Mouse (Mus musculus) liver, embryonic 15.5 days (tissue): Measurements from ENCODE around the gene Mrps18c. TPM values are rescaled to one million over a fixed set of nuclear protein-coding genes. Genes with fewer than 3 reads are reported as not detected.
A peak's percentile ranks its signal among the peaks of the same experiment; 100 is the strongest.

ENCODE experiments used
- ATAC-seq: fragments of 200-750 bp; cut with Nextera tagmentation; 2 replicates; pipeline ENCODE4 v1.8.0; 2017; ENCODE audit warnings: moderate number of reproducible peaks, mild to moderate bottlenecking, moderate library complexity; ENCODE audit not compliant: insufficient read depth
- H3K27ac ChIP-seq: fragments of 300-500 bp; sonication (generic); replicated peaks from 2 replicates; pipeline ENCODE4 v1.5.1; 2015; ENCODE audit warnings: mild to moderate bottlenecking, inconsistent platforms
- H3K27me3 ChIP-seq: fragments of 300-500 bp; sonication (generic); 2 replicates; pipeline ENCODE4 v1.6.1; 2015; ENCODE audit warnings: mild to moderate bottlenecking, inconsistent platforms
- H3K36me3 ChIP-seq: fragments of 300-500 bp; sonication (generic); replicated peaks from 2 replicates; pipeline ENCODE4 v1.6.1; 2015; ENCODE audit warnings: moderate library complexity, mild to moderate bottlenecking, inconsistent platforms
- H3K4me1 ChIP-seq: fragments of 300-500 bp; sonication (generic); replicated peaks from 2 replicates; pipeline ENCODE4 v1.6.1; 2015; ENCODE audit warnings: inconsistent platforms
- H3K4me2 ChIP-seq: fragments of 300-500 bp; sonication (generic); 2 replicates; pipeline ENCODE4 v1.6.1; 2015; ENCODE audit warnings: moderate library complexity, mild to moderate bottlenecking, inconsistent platforms
- H3K4me3 ChIP-seq: fragments of 300-500 bp; sonication (generic); replicated peaks from 2 replicates; pipeline ENCODE4 v1.5.1; 2015; ENCODE audit warnings: mild to moderate bottlenecking, inconsistent platforms
- H3K9ac ChIP-seq: fragments of 300-500 bp; sonication (generic); 2 replicates; pipeline ENCODE4 v1.6.1; 2015; ENCODE audit warnings: moderate library complexity, mild to moderate bottlenecking, inconsistent platforms
- H3K9me3 ChIP-seq: fragments of 300-500 bp; sonication (generic); replicated peaks from 2 replicates; pipeline ENCODE4 v1.6.1; 2016; ENCODE audit warnings: inconsistent platforms
- WGBS: fragments of 180-500 bp; shearing (Covaris S2); methylation state at CpG from one replicate; pipeline ENCODE4 v1.1.7; 2015; ENCODE audit warnings: mixed read lengths; ENCODE audit not compliant: insufficient replicate concordance; 5-methylcytosine and 5-hydroxymethylcytosine counted together
- polyA plus RNA-seq: library from polyadenylated mRNA; unstranded; fragments of >200 nt; fragmentation: Nextera tagmentation; extraction: Ambion mirVana; gene quantifications from 2 replicates; pipeline ENCODE4 v1.2.1, GENCODE M21; 2015

The Mrps18c gene
- 101 and 122 TPM in 2 replicates for polyA plus RNA-seq

DNA sequence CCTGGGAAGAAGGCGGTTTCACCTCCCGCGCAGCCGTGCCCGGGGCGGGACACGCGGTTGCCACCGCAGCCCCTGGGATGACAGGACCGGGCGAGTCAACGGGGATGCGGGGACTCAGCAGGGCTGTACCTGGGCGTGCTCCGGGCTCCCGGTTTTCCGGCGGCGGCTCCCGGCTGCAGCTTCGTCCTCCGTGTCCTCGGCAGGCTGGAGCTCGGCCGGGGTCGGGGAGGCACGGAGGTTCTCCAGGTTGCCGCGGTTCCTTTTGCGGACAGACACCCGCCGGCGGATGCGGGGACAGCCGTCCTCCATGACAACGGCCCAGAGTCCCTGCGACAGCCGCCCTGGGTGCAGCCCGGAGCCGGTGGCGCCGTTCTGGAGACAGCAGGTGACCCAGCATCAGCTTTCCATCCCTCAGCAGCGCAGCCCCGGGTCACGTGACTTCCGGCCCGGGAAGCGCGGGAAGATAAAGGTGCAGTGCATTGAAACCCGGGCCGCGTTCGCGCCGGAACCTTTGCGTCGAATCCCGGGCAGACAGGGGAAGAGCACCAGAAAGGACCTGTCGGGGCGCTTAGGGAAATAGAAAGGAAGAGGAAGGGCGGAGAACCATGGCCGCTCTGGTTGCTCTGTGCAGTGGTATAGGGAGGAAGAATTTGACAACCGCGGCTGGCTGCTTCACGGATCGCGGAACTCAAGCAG, at the start of gene Mrps18c, which contains the start of gene Helq:
Gene Mrps18c, plus strand, starts transcription at position 463 of the 696 bp plus-strand sequence.
Gene Helq, minus strand, starts transcription at position 434 of the 696 bp plus-strand sequence.
- H3K9ac ChIP-seq, result peak within 1 kb of the TSS; percentile 83
- ATAC-seq, result peak; percentile 97
- WGBS, result under 1% methylated on average over 67 of the region's 67 CpGs

DNA sequence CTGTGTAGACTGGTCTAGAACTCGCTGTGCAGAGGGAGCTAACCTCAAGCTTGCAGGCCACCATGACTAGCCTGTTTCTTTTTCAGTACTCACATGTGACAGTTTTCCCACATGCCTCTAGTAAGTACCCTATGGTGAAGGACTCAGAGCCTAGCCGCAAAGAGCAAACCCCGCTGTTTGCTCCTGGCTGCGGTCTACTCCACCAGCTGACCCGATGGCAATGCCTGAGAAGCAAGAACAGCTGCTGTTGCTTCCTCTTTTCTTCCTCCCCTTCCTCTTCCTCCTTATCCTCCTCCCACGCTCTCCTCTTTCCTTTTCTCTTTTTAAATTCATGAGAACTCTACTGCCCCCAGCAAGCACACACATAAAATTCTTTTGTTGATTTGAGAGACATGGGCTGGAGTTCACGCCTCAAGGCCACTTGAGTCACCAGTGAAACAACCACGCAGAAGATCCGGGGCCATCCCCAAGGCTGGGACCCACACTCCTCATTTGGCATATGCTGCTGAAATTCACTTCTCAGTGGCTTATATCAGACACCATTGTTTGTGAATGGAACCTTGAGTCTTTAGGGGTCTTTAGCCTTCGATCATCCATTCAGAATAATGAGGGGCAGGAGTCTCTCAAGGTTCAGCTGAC, 47.7 kb upstream of the Mrps18c start:
- no peaks in the 10 kb centered on the region for H3K27me3 ChIP-seq
- no peak overlapping the region for H3K27ac ChIP-seq
- no peaks in the 10 kb centered on the region for H3K4me1 ChIP-seq
- no peak overlapping the region for H3K4me2 ChIP-seq
- no peaks in the 10 kb centered on the region for H3K36me3 ChIP-seq
- H3K9me3 ChIP-seq, result no peaks in the 10 kb centered on the region
- no peak overlapping the region for H3K4me3 ChIP-seq
- 31% methylated on average over 10 of the region's 10 CpGs for WGBS
- ATAC-seq, result no peak
- H3K9ac ChIP-seq, result no peak overlapping the region

More for the DNA sequence above, at the start of gene Mrps18c, which contains the start of gene Helq:
- H3K27ac ChIP-seq, result peak within 1 kb of the TSS; percentile 72
- peak within 1 kb of the TSS; percentile 92 for H3K4me2 ChIP-seq
- no peaks in the 10 kb centered on the region for H3K9me3 ChIP-seq
- H3K4me1 ChIP-seq, result peaks cover 26% of the 10 kb centered on the region
- peaks cover 46% of the 10 kb centered on the region for H3K36me3 ChIP-seq
- H3K27me3 ChIP-seq, result no peaks in the 10 kb centered on the region
- H3K4me3 ChIP-seq, result peak within 1 kb of the TSS; percentile 93

GRCm38 (mm10) chr5:100751655-100752054, 46.8 kb upstream of the Mrps18c start:
- no peak overlapping the region for H3K4me2 ChIP-seq
- no peak overlapping the region for H3K9ac ChIP-seq
- no peak overlapping the region for H3K27ac ChIP-seq
- 54% methylated on average over 4 of the region's 4 CpGs for WGBS
- no peak for ATAC-seq
- no peaks in the 10 kb centered on the region for H3K27me3 ChIP-seq
- H3K36me3 ChIP-seq, result no peaks in the 10 kb centered on the region
- no peak overlapping the region for H3K4me3 ChIP-seq
- H3K4me1 ChIP-seq, result no peaks in the 10 kb centered on the region
- H3K9me3 ChIP-seq, result no peaks in the 10 kb centered on the region

DNA sequence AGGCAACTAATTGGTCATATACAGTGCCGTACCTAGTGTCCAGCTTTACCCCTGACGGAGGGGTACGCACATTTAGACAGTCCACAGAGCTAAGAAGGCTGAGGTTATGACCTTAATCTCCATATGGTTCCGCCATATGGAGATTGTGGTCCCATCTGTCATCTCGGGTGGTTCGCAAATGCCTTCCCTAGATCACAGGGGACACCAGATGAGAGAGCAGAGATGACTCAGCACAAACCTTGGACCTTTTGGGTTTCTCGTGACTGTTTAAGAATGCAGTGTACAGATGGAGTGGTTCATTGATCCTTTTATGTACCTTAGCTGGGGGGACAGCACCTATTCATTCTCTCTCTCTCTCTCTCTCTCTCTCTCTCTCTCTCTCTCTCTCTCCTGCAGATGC, 45.0 kb upstream of the Mrps18c start:
- no peak overlapping the region for H3K4me3 ChIP-seq
- H3K27me3 ChIP-seq, result no peaks in the 10 kb centered on the region
- WGBS, result 37% methylated on average over 7 of the region's 7 CpGs
- H3K9ac ChIP-seq, result no peak overlapping the region
- H3K4me1 ChIP-seq, result no peaks in the 10 kb centered on the region
- no peak for ATAC-seq
- H3K4me2 ChIP-seq, result no peak overlapping the region
- H3K27ac ChIP-seq, result no peak overlapping the region
- H3K9me3 ChIP-seq, result no peaks in the 10 kb centered on the region
- H3K36me3 ChIP-seq, result no peaks in the 10 kb centered on the region

DNA sequence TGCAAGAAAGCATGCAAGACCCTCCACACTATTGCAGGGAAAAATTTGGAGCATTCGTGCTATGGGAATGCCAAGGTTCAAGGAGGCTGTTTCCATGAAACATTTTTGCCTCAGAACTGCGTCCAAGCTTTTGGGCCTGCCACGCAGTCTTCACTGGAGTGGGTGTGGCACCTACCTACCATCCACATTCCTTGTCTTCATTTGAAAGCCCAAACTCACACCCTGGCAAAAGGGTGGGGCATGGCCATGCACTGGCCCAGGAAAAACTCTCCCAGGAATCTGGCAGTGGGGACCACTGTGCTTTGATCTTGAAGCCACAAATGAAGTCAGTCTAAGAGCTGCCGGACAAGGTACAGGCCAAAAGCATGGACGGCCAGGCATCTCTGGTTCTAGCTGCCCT, 40.3 kb upstream of the Mrps18c start:
- H3K9ac ChIP-seq, result no peak overlapping the region
- no peaks in the 10 kb centered on the region for H3K9me3 ChIP-seq
- H3K36me3 ChIP-seq, result peaks cover 22% of the 10 kb centered on the region
- no peaks in the 10 kb centered on the region for H3K4me1 ChIP-seq
- 84% methylated on average over 5 of the region's 5 CpGs for WGBS
- H3K27ac ChIP-seq, result no peak overlapping the region
- H3K27me3 ChIP-seq, result no peaks in the 10 kb centered on the region
- no peak for ATAC-seq
- H3K4me2 ChIP-seq, result no peak overlapping the region
- no peak overlapping the region for H3K4me3 ChIP-seq

DNA sequence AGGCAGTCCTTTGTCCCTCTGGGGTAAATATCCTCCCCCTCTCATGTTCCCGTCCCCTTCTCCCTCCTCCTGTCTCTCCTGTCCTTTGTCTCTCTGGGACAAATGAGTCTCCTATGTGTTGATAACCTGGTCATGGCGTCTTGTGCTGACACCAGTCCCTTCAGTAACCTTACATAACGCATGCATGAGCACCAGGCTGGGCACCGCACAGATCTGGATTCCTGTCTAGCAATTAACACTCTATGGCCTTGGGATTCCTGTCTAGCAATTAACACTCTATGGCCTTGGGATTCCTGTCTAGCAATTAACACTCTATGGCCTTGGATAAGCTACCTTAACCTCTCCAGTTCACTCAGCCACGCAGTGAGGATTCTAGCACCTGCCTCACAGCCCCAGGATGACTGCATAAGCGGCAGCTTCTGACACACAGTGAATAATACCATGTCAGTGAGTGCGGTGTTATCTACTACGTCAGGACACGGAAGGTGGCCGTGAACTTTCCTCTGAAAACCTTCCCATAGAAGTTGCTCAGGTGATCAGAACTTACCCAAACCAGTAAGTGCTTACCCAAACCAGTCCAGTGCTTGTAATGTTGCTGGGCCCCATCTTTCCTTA, 38.3 kb upstream of the Mrps18c start:
- ATAC-seq, result no peak
- no peaks in the 10 kb centered on the region for H3K4me1 ChIP-seq
- no peak overlapping the region for H3K4me3 ChIP-seq
- no peak overlapping the region for H3K4me2 ChIP-seq
- H3K36me3 ChIP-seq, result peaks cover 41% of the 10 kb centered on the region
- no peak overlapping the region for H3K9ac ChIP-seq
- H3K27ac ChIP-seq, result no peak overlapping the region
- WGBS, result 79% methylated on average over 10 of the region's 10 CpGs
- H3K9me3 ChIP-seq, result no peaks in the 10 kb centered on the region
- no peaks in the 10 kb centered on the region for H3K27me3 ChIP-seq

DNA sequence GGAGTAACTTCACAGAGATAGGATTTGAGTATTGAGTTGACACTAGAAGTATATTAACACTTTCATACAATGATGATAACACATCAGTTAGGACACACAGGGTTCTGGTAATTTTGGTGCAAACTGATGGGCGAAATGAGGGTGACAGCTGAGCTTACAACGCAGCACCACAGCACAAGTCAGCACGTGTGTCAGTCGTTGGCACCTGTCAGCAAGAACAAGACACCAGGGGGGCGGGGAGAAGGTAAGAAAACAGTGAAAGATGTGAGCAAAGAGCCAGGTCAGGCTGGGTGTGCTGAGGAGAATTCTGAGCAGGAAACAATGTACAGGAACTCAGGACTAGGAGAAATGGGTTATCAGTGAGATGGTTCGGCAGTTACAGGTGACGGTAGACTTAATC, 36.7 kb upstream of the Mrps18c start:
- Histone ChIP-seq H3K4me1 (no peaks in the 10 kb centered on the region), H3K9ac (no peak overlapping the region), H3K27ac (no peak overlapping the region), H3K9me3 (no peaks in the 10 kb centered on the region), H3K4me2 (no peak overlapping the region), H3K4me3 (no peak overlapping the region), H3K36me3 (peaks cover 57% of the 10 kb centered on the region), H3K27me3 (no peaks in the 10 kb centered on the region)
- no peak for ATAC-seq
- WGBS, result 79% methylated on average over 7 of the region's 7 CpGs

DNA sequence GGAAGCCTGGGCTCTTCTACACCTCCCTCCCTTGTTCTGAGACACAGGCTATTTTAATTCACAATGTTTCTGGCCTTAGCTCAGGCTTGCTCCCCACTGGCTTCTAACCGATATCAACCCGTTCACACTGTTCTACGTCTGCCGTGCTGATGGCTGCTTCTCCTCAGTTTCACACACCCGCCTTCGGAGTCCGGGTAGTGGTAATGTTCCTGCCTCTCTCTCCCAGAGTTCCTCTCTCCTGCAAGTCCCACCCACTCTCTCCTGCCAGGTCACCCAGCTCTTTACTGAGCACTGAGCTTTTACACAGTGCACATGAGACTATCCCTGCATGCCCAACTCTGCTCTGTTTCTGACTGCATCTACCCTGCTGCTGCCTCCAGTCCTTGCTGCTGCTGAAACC, 32.4 kb upstream of the Mrps18c start:
- ATAC-seq, result no peak
- Histone ChIP-seq H3K9ac (no peak overlapping the region), H3K27ac (no peak overlapping the region), H3K36me3 (peaks cover 90% of the 10 kb centered on the region), H3K4me1 (no peaks in the 10 kb centered on the region), H3K4me3 (no peak overlapping the region), H3K9me3 (no peaks in the 10 kb centered on the region), H3K4me2 (no peak overlapping the region), H3K27me3 (no peaks in the 10 kb centered on the region)
- 90% methylated on average over 7 of the region's 7 CpGs for WGBS

- peaks cover 89% of the 10 kb centered on the region for H3K36me3 ChIP-seq
- no peak for ATAC-seq
These were observed 26.9 kb upstream of the Mrps18c start for GRCm38 (mm10) chr5:100771575-100771974.

GRCm38 (mm10) chr5:100775778-100776404, 22.5 kb upstream of the Mrps18c start:
- Histone ChIP-seq H3K27me3 (no peaks in the 10 kb centered on the region), H3K4me2 (no peak overlapping the region), H3K36me3 (peaks cover 88% of the 10 kb centered on the region), H3K4me1 (no peaks in the 10 kb centered on the region), H3K9ac (no peak overlapping the region), H3K4me3 (no peak overlapping the region), H3K27ac (no peak overlapping the region), H3K9me3 (no peaks in the 10 kb centered on the region)
- 79% methylated on average over 13 of the region's 13 CpGs for WGBS
- no peak for ATAC-seq

More at GRCm38 (mm10) chr5:100771575-100771974, 26.9 kb upstream of the Mrps18c start:
- H3K4me1 ChIP-seq, result no peaks in the 10 kb centered on the region
- H3K27ac ChIP-seq, result no peak overlapping the region
- no peak overlapping the region for H3K4me3 ChIP-seq
- H3K9ac ChIP-seq, result no peak overlapping the region
- H3K9me3 ChIP-seq, result no peaks in the 10 kb centered on the region
- no peaks in the 10 kb centered on the region for H3K27me3 ChIP-seq
- H3K4me2 ChIP-seq, result no peak overlapping the region
- 79% methylated on average over 4 of the region's 4 CpGs for WGBS

GRCm38 (mm10) chr5:100776900-100777299, 21.5 kb upstream of the Mrps18c start:
- Histone ChIP-seq H3K9me3 (no peaks in the 10 kb centered on the region), H3K9ac (no peak overlapping the region), H3K4me2 (no peak overlapping the region), H3K4me3 (no peak overlapping the region), H3K36me3 (peaks cover 88% of the 10 kb centered on the region), H3K27ac (no peak overlapping the region), H3K4me1 (no peaks in the 10 kb centered on the region), H3K27me3 (no peaks in the 10 kb centered on the region)
- WGBS, result 84% methylated on average over 5 of the region's 5 CpGs
- ATAC-seq, result no peak
